Mouse (Mus musculus): Measurements from ENCODE around the gene Fmn2. TPM values are rescaled to one million over a fixed set of nuclear protein-coding genes. Genes with fewer than 3 reads are reported as not detected.

Fmn2 gene
- polyA plus RNA-seq, 1 experiment from 2014 or later, result 8.2 TPM

DNA sequence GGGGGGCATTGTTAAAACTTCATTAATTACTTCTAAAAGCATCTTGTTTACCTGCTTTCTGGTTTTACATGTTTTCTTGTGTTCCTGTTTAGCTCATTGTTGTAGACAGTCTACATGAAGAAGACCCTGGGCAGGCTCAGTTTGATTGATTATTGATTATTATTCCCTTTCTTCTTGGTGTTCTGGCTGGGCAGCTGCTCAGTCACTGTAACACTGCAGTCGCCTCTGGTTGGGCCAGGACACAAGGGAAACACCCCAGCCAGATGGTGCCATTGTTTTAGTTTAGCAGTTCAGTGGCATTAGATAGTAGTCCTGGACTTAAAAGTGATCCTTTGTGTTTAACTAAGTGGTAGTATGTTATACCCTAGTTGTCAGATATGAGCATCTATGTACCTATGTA lies 167.5 kb downstream of the Fmn2 start:
- Histone ChIP-seq H3K4me3 (ENCODE audit: low read depth, low read length) (no peak overlapping the region), H3K27ac (ENCODE audit: low read depth, low read length) (no peak overlapping the region), H3K4me2 (no peak overlapping the region), H3K27me3 (ENCODE audit: control insufficient read depth, insufficient read depth, low read length) (no peaks in the 10 kb centered on the region), H3K4me1 (ENCODE audit: control insufficient read depth, insufficient read depth, low read length) (no peaks in the 10 kb centered on the region), H3K36me3 (ENCODE audit: control insufficient read depth, insufficient read depth, low read length) (no peaks in the 10 kb centered on the region), H3K9ac (ENCODE audit: low read length) (no peak overlapping the region), H3K9me3 (ENCODE audit: control insufficient read depth, low read length) (no peaks in the 10 kb centered on the region)
- WGBS, result 54% methylated on average over 1 of the region's 1 CpGs
- peak; percentile 72 for DNase-seq (ENCODE audit: low spot score, missing footprints)
- ATAC-seq (ENCODE audit: low FRiP score), result peak; percentile 62; the same call in 1 of the 2 replicates

GRCm38 (mm10) chr1:174670846-174671245 lies 169.2 kb downstream of the Fmn2 start:
- peak; percentile 39 for DNase-seq (ENCODE audit: low spot score, missing footprints)
- no peak for ATAC-seq (ENCODE audit: low FRiP score)

GRCm38 (mm10) chr1:174674586-174674985 lies 173.0 kb downstream of the Fmn2 start:
- Histone ChIP-seq H3K36me3 (ENCODE audit: control insufficient read depth, insufficient read depth, low read length) (no peaks in the 10 kb centered on the region), H3K4me3 (ENCODE audit: low read depth, low read length) (no peak overlapping the region), H3K4me2 (no peak overlapping the region), H3K27ac (ENCODE audit: low read depth, low read length) (no peak overlapping the region), H3K9ac (ENCODE audit: low read length) (no peak overlapping the region), H3K27me3 (ENCODE audit: control insufficient read depth, insufficient read depth, low read length) (no peaks in the 10 kb centered on the region), H3K9me3 (ENCODE audit: control insufficient read depth, low read length) (no peaks in the 10 kb centered on the region), H3K4me1 (ENCODE audit: control insufficient read depth, insufficient read depth, low read length) (no peaks in the 10 kb centered on the region)
- ATAC-seq (ENCODE audit: low FRiP score) (0 out of 2 replicates have a peak, but pooled peaks have one; percentile 38), DNase-seq (ENCODE audit: low spot score, missing footprints) (no peak)
- WGBS, result 62% methylated on average over 8 of the region's 8 CpGs

More at GRCm38 (mm10) chr1:174670846-174671245, 169.2 kb downstream of the Fmn2 start:
- no peaks in the 10 kb centered on the region for H3K36me3 ChIP-seq (ENCODE audit: control insufficient read depth, insufficient read depth, low read length)
- no peak overlapping the region for H3K9ac ChIP-seq (ENCODE audit: low read length)
- WGBS, result 91% methylated on average over 8 of the region's 8 CpGs
- H3K4me3 ChIP-seq (ENCODE audit: low read depth, low read length), result no peak overlapping the region
- H3K4me2 ChIP-seq, result no peak overlapping the region
- H3K4me1 ChIP-seq (ENCODE audit: control insufficient read depth, insufficient read depth, low read length), result no peaks in the 10 kb centered on the region
- H3K27ac ChIP-seq (ENCODE audit: low read depth, low read length), result no peak overlapping the region
- no peaks in the 10 kb centered on the region for H3K9me3 ChIP-seq (ENCODE audit: control insufficient read depth, low read length)
- no peaks in the 10 kb centered on the region for H3K27me3 ChIP-seq (ENCODE audit: control insufficient read depth, insufficient read depth, low read length)

GRCm38 (mm10) chr1:174675316-174675715 lies 173.7 kb downstream of the Fmn2 start:
- no peak for ATAC-seq (ENCODE audit: low FRiP score)

DNA sequence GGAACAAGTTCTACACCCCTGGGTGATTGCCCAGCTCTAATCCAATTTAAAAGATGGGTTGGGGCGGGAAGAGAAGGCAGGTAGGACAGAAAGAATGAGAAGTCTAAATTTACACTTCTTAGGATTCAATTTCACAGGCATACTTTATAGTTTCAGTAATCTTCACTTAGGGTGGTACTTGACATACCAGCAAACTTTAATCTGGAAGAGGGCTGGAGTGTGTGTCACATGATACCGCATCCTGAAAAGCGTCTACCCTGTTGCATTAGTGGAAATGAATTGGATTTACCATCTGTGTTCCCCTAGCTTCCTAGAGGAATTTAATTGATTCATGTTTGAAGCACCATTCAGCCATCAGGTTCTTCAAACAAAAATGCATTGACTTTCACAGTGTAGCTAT lies 174.6 kb downstream of the Fmn2 start:
- no peak overlapping the region for H3K9ac ChIP-seq (ENCODE audit: low read length)
- H3K4me3 ChIP-seq (ENCODE audit: low read depth, low read length), result no peak overlapping the region
- no peaks in the 10 kb centered on the region for H3K36me3 ChIP-seq (ENCODE audit: control insufficient read depth, insufficient read depth, low read length)
- 68% methylated on average over 3 of the region's 3 CpGs for WGBS
- H3K4me2 ChIP-seq, result no peak overlapping the region
- no peaks in the 10 kb centered on the region for H3K9me3 ChIP-seq (ENCODE audit: control insufficient read depth, low read length)
- DNase-seq (ENCODE audit: low spot score, missing footprints) (no peak), ATAC-seq (ENCODE audit: low FRiP score) (0 out of 2 replicates have a peak, but pooled peaks have one; percentile 38)
- H3K27me3 ChIP-seq (ENCODE audit: control insufficient read depth, insufficient read depth, low read length), result no peaks in the 10 kb centered on the region
- no peaks in the 10 kb centered on the region for H3K4me1 ChIP-seq (ENCODE audit: control insufficient read depth, insufficient read depth, low read length)
- H3K27ac ChIP-seq (ENCODE audit: low read depth, low read length), result no peak overlapping the region

More at GRCm38 (mm10) chr1:174675316-174675715, 173.7 kb downstream of the Fmn2 start:
- H3K9me3 ChIP-seq (ENCODE audit: control insufficient read depth, low read length), result no peaks in the 10 kb centered on the region
- H3K27me3 ChIP-seq (ENCODE audit: control insufficient read depth, insufficient read depth, low read length), result no peaks in the 10 kb centered on the region
- H3K36me3 ChIP-seq (ENCODE audit: control insufficient read depth, insufficient read depth, low read length), result no peaks in the 10 kb centered on the region
- no peak for DNase-seq (ENCODE audit: low spot score, missing footprints)
- H3K27ac ChIP-seq (ENCODE audit: low read depth, low read length), result no peak overlapping the region
- no peaks in the 10 kb centered on the region for H3K4me1 ChIP-seq (ENCODE audit: control insufficient read depth, insufficient read depth, low read length)
- WGBS, result 89% methylated on average over 6 of the region's 6 CpGs
- no peak overlapping the region for H3K4me3 ChIP-seq (ENCODE audit: low read depth, low read length)
- no peak overlapping the region for H3K9ac ChIP-seq (ENCODE audit: low read length)
- H3K4me2 ChIP-seq, result no peak overlapping the region

DNA sequence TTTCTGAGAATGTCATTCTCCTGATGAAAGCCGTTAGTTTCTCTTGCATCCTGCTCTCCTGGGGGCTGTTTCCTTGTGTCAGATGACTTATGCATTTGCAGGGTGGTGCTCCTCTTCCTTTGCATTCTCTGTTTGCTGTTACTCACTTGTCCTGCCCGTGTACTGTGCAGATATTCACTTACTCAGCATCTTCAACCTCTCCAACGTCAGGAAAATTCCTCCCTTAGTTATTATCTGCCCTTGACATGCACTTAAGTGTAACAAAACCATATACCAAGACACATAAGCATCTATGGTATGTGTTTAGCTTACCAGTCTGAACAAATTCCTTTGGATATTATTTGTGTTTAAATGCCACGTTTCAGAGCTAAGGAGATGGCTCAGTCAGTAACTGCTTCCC lies 175.6 kb downstream of the Fmn2 start:
- 61% methylated on average over 4 of the region's 4 CpGs for WGBS

GRCm38 (mm10) chr1:174689301-174689700 lies 187.7 kb downstream of the Fmn2 start:
- Histone ChIP-seq H3K27me3 (ENCODE audit: control insufficient read depth, insufficient read depth, low read length) (no peaks in the 10 kb centered on the region), H3K27ac (ENCODE audit: low read depth, low read length) (no peak overlapping the region), H3K9me3 (ENCODE audit: control insufficient read depth, low read length) (no peaks in the 10 kb centered on the region), H3K4me3 (ENCODE audit: low read depth, low read length) (no peak overlapping the region), H3K36me3 (ENCODE audit: control insufficient read depth, insufficient read depth, low read length) (no peaks in the 10 kb centered on the region), H3K4me1 (ENCODE audit: control insufficient read depth, insufficient read depth, low read length) (no peaks in the 10 kb centered on the region), H3K4me2 (no peak overlapping the region), H3K9ac (ENCODE audit: low read length) (no peak overlapping the region)
- no peak for ATAC-seq (ENCODE audit: low FRiP score)
- DNase-seq (ENCODE audit: low spot score, missing footprints), result no peak
- 91% methylated on average over 2 of the region's 2 CpGs for WGBS

More for the DNA sequence above, 175.6 kb downstream of the Fmn2 start:
- Histone ChIP-seq H3K4me2 (no peak overlapping the region), H3K4me3 (ENCODE audit: low read depth, low read length) (no peak overlapping the region), H3K9ac (ENCODE audit: low read length) (no peak overlapping the region), H3K27ac (ENCODE audit: low read depth, low read length) (no peak overlapping the region), H3K4me1 (ENCODE audit: control insufficient read depth, insufficient read depth, low read length) (no peaks in the 10 kb centered on the region), H3K36me3 (ENCODE audit: control insufficient read depth, insufficient read depth, low read length) (no peaks in the 10 kb centered on the region), H3K9me3 (ENCODE audit: control insufficient read depth, low read length) (no peaks in the 10 kb centered on the region), H3K27me3 (ENCODE audit: control insufficient read depth, insufficient read depth, low read length) (no peaks in the 10 kb centered on the region)
- no peak for DNase-seq (ENCODE audit: low spot score, missing footprints)
- no peak for ATAC-seq (ENCODE audit: low FRiP score)

GRCm38 (mm10) chr1:174700871-174701270 lies 199.2 kb downstream of the Fmn2 start:
- Histone ChIP-seq H3K27ac (ENCODE audit: low read depth, low read length) (no peak overlapping the region), H3K27me3 (ENCODE audit: control insufficient read depth, insufficient read depth, low read length) (no peaks in the 10 kb centered on the region), H3K9me3 (ENCODE audit: control insufficient read depth, low read length) (no peaks in the 10 kb centered on the region), H3K4me1 (ENCODE audit: control insufficient read depth, insufficient read depth, low read length) (no peaks in the 10 kb centered on the region), H3K4me2 (no peak overlapping the region), H3K9ac (ENCODE audit: low read length) (no peak overlapping the region), H3K4me3 (ENCODE audit: low read depth, low read length) (no peak overlapping the region), H3K36me3 (ENCODE audit: control insufficient read depth, insufficient read depth, low read length) (no peaks in the 10 kb centered on the region)
- DNase-seq (ENCODE audit: low spot score, missing footprints) (no peak), ATAC-seq (ENCODE audit: low FRiP score) (no peak)
- 96% methylated on average over 5 of the region's 5 CpGs for WGBS

DNA sequence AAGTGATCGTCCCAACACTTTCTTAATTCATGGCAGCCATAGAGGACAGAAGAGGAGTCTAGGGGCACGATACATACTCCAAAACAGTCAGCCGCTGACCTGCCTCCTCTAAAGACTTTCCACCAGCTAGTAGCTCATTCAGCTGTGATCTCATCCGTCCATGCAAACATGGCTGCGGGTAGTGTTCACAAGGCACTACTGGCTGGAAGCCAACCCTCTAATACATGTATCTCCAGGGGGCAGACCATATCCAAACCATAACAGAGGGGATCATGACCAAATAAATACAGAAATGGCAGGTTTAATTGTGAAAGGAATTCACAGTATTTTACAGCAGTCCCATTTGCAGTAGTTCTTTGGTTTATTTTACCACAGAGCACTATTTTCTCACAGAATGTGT lies 200.2 kb downstream of the Fmn2 start:
- no peak for ATAC-seq (ENCODE audit: low FRiP score)
- DNase-seq (ENCODE audit: low spot score, missing footprints), result no peak
- no peak overlapping the region for H3K4me3 ChIP-seq (ENCODE audit: low read depth, low read length)

More for the DNA sequence above, 200.2 kb downstream of the Fmn2 start:
- 90% methylated on average over 5 of the region's 5 CpGs for WGBS
- Histone ChIP-seq H3K27ac (ENCODE audit: low read depth, low read length) (no peak overlapping the region), H3K4me1 (ENCODE audit: control insufficient read depth, insufficient read depth, low read length) (no peaks in the 10 kb centered on the region), H3K9me3 (ENCODE audit: control insufficient read depth, low read length) (no peaks in the 10 kb centered on the region), H3K36me3 (ENCODE audit: control insufficient read depth, insufficient read depth, low read length) (no peaks in the 10 kb centered on the region), H3K27me3 (ENCODE audit: control insufficient read depth, insufficient read depth, low read length) (no peaks in the 10 kb centered on the region), H3K9ac (ENCODE audit: low read length) (no peak overlapping the region), H3K4me2 (no peak overlapping the region)
